Mouse (Mus musculus): Measurements from ENCODE around the gene Sf3a2. TPM values are rescaled to one million over a fixed set of nuclear protein-coding genes. Genes with fewer than 3 reads are reported as not detected.

Gene Sf3a2
- polyA plus RNA-seq, 1 experiment from 2014 or later: 31.3 TPM

- H3K4me1 ChIP-seq (replicated peaks): peaks cover 75% of the 10 kb centered on the region
- no peak overlapping the region for H3K27ac ChIP-seq (replicated peaks)
- no peak overlapping the region for H3K4me3 ChIP-seq (replicated peaks)
- H3K27me3 ChIP-seq: no peaks in the 10 kb centered on the region
- whole genome bisulfite sequencing (ENCODE audit: insufficient replicate concordance): 66% methylated on average over 7 of the region's 7 CpGs
- H3K36me3 ChIP-seq (replicated peaks): peaks cover 7% of the 10 kb centered on the region
- ATAC-seq (ENCODE audit: insufficient read depth): no peak
- no peaks in the 10 kb centered on the region for H3K9me3 ChIP-seq (replicated peaks)
- H3K9ac ChIP-seq: no peak overlapping the region
- no peak overlapping the region for H3K4me2 ChIP-seq
These were observed 39.3 kb upstream of the Sf3a2 start for GRCm38 (mm10) chr10:80758651-80759050.

GRCm38 (mm10) chr10:80760596-80761524 is 37.1 kb upstream of the Sf3a2 start:
- H3K27me3 ChIP-seq: no peaks in the 10 kb centered on the region
- ATAC-seq (ENCODE audit: insufficient read depth): no peak
- peaks cover 28% of the 10 kb centered on the region for H3K36me3 ChIP-seq (replicated peaks)
- no peak overlapping the region for H3K27ac ChIP-seq (replicated peaks)
- no peak overlapping the region for H3K9ac ChIP-seq
- H3K4me1 ChIP-seq (replicated peaks): peaks cover 79% of the 10 kb centered on the region
- H3K4me2 ChIP-seq: no peak overlapping the region
- WGBS (ENCODE audit: insufficient replicate concordance): 72% methylated on average over 4 of the region's 4 CpGs
- H3K9me3 ChIP-seq (replicated peaks): no peaks in the 10 kb centered on the region
- H3K4me3 ChIP-seq (replicated peaks): no peak overlapping the region

- no peak overlapping the region for H3K9ac ChIP-seq
- H3K36me3 ChIP-seq (replicated peaks): peaks cover 38% of the 10 kb centered on the region
- no peak for ATAC-seq (ENCODE audit: insufficient read depth)
- no peak overlapping the region for H3K4me3 ChIP-seq (replicated peaks)
- no peaks in the 10 kb centered on the region for H3K9me3 ChIP-seq (replicated peaks)
- H3K4me1 ChIP-seq (replicated peaks): peaks cover 74% of the 10 kb centered on the region
- 60% methylated on average over 3 of the region's 3 CpGs for WGBS (ENCODE audit: insufficient replicate concordance)
- H3K27me3 ChIP-seq: no peaks in the 10 kb centered on the region
- no peak overlapping the region for H3K4me2 ChIP-seq
- no peak overlapping the region for H3K27ac ChIP-seq (replicated peaks)
These were observed 36.2 kb upstream of the Sf3a2 start for GRCm38 (mm10) chr10:80761821-80762220.

GRCm38 (mm10) chr10:80763502-80763901 is 34.5 kb upstream of the Sf3a2 start:
- peaks cover 58% of the 10 kb centered on the region for H3K4me1 ChIP-seq (replicated peaks)
- no peak for ATAC-seq (ENCODE audit: insufficient read depth)
- no peaks in the 10 kb centered on the region for H3K9me3 ChIP-seq (replicated peaks)
- H3K4me2 ChIP-seq: no peak overlapping the region
- H3K27me3 ChIP-seq: no peaks in the 10 kb centered on the region
- H3K9ac ChIP-seq: no peak overlapping the region
- H3K36me3 ChIP-seq (replicated peaks): peaks cover 52% of the 10 kb centered on the region
- WGBS (ENCODE audit: insufficient replicate concordance): 62% methylated on average over 2 of the region's 2 CpGs
- no peak overlapping the region for H3K4me3 ChIP-seq (replicated peaks)
- H3K27ac ChIP-seq (replicated peaks): no peak overlapping the region

- Histone ChIP-seq H3K36me3 (replicated peaks) (peaks cover 66% of the 10 kb centered on the region), H3K4me3 (replicated peaks) (no peak overlapping the region), H3K27me3 (no peaks in the 10 kb centered on the region), H3K4me2 (no peak overlapping the region), H3K27ac (replicated peaks) (0 out of 2 replicates have a peak overlapping the region, but pooled peaks have one; percentile 29), H3K4me1 (replicated peaks) (peaks cover 42% of the 10 kb centered on the region), H3K9me3 (replicated peaks) (no peaks in the 10 kb centered on the region), H3K9ac (no peak overlapping the region)
- WGBS (ENCODE audit: insufficient replicate concordance): 89% methylated on average over 2 of the region's 2 CpGs
- ATAC-seq (ENCODE audit: insufficient read depth): no peak
These were observed 32.3 kb upstream of the Sf3a2 start for GRCm38 (mm10) chr10:80765746-80766145.

- Histone ChIP-seq H3K27me3 (no peaks in the 10 kb centered on the region), H3K9ac (no peak overlapping the region), H3K4me1 (replicated peaks) (peaks cover 37% of the 10 kb centered on the region), H3K9me3 (replicated peaks) (no peaks in the 10 kb centered on the region), H3K4me2 (no peak overlapping the region), H3K4me3 (replicated peaks) (no peak overlapping the region), H3K27ac (replicated peaks) (peak overlapping the region; percentile 29; the same call in 1 of the 2 replicates), H3K36me3 (replicated peaks) (peaks cover 71% of the 10 kb centered on the region)
- ATAC-seq (ENCODE audit: insufficient read depth): peak; percentile 50; the same call in 1 of the 2 replicates
- 82% methylated on average over 10 of the region's 10 CpGs for WGBS (ENCODE audit: insufficient replicate concordance)
These were observed 31.7 kb upstream of the Sf3a2 start for GRCm38 (mm10) chr10:80766161-80766815.

- Histone ChIP-seq H3K9ac (no peak overlapping the region), H3K36me3 (replicated peaks) (peaks cover 92% of the 10 kb centered on the region), H3K4me2 (no peak overlapping the region), H3K27me3 (no peaks in the 10 kb centered on the region), H3K9me3 (replicated peaks) (no peaks in the 10 kb centered on the region), H3K4me3 (replicated peaks) (no peak overlapping the region), H3K4me1 (replicated peaks) (peaks cover 31% of the 10 kb centered on the region), H3K27ac (replicated peaks) (no peak overlapping the region)
- ATAC-seq (ENCODE audit: insufficient read depth): no peak
- whole genome bisulfite sequencing (ENCODE audit: insufficient replicate concordance): 77% methylated on average over 6 of the region's 6 CpGs
These were observed 29.6 kb upstream of the Sf3a2 start for GRCm38 (mm10) chr10:80768365-80768764.

GRCm38 (mm10) chr10:80773816-80774215 is 24.2 kb upstream of the Sf3a2 start:
- no peak overlapping the region for H3K4me2 ChIP-seq
- H3K27ac ChIP-seq (replicated peaks): peak overlapping the region; percentile 60; the same call in 1 of the 2 replicates
- peaks cover 98% of the 10 kb centered on the region for H3K36me3 ChIP-seq (replicated peaks)
- no peaks in the 10 kb centered on the region for H3K9me3 ChIP-seq (replicated peaks)
- no peaks in the 10 kb centered on the region for H3K27me3 ChIP-seq
- no peak overlapping the region for H3K4me3 ChIP-seq (replicated peaks)
- ATAC-seq (ENCODE audit: insufficient read depth): no peak
- peaks cover 29% of the 10 kb centered on the region for H3K4me1 ChIP-seq (replicated peaks)
- WGBS (ENCODE audit: insufficient replicate concordance): 68% methylated on average over 5 of the region's 5 CpGs
- H3K9ac ChIP-seq: no peak overlapping the region

GRCm38 (mm10) chr10:80774549-80774948 is 23.4 kb upstream of the Sf3a2 start:
- H3K4me2 ChIP-seq: no peak overlapping the region
- 27% methylated on average over 2 of the region's 2 CpGs for WGBS (ENCODE audit: insufficient replicate concordance)
- peaks cover 100% of the 10 kb centered on the region for H3K36me3 ChIP-seq (replicated peaks)

GRCm38 (mm10) chr10:80774981-80775380 is 23.0 kb upstream of the Sf3a2 start:
- ATAC-seq (ENCODE audit: insufficient read depth): peak; percentile 22; the same call in 1 of the 2 replicates
- Histone ChIP-seq H3K27ac (replicated peaks) (no peak overlapping the region), H3K4me1 (replicated peaks) (peaks cover 29% of the 10 kb centered on the region), H3K4me3 (replicated peaks) (no peak overlapping the region), H3K27me3 (no peaks in the 10 kb centered on the region), H3K36me3 (replicated peaks) (peaks cover 100% of the 10 kb centered on the region), H3K9me3 (replicated peaks) (no peaks in the 10 kb centered on the region), H3K4me2 (no peak overlapping the region), H3K9ac (no peak overlapping the region)
- WGBS (ENCODE audit: insufficient replicate concordance): 72% methylated on average over 4 of the region's 4 CpGs

More at GRCm38 (mm10) chr10:80774549-80774948, 23.4 kb upstream of the Sf3a2 start:
- peak; percentile 79 for ATAC-seq (ENCODE audit: insufficient read depth)
- Histone ChIP-seq H3K9ac (peak overlapping the region; percentile 16; the same call in 1 of the 2 replicates), H3K27me3 (no peaks in the 10 kb centered on the region), H3K9me3 (replicated peaks) (no peaks in the 10 kb centered on the region), H3K27ac (replicated peaks) (peak overlapping the region; percentile 60; the same call in 1 of the 2 replicates), H3K4me1 (replicated peaks) (peaks cover 29% of the 10 kb centered on the region), H3K4me3 (replicated peaks) (no peak overlapping the region)

GRCm38 (mm10) chr10:80775731-80776130 is 22.3 kb upstream of the Sf3a2 start:
- Histone ChIP-seq H3K9me3 (replicated peaks) (no peaks in the 10 kb centered on the region), H3K27me3 (no peaks in the 10 kb centered on the region), H3K4me3 (replicated peaks) (no peak overlapping the region), H3K4me1 (replicated peaks) (peaks cover 22% of the 10 kb centered on the region), H3K27ac (replicated peaks) (no peak overlapping the region), H3K9ac (no peak overlapping the region), H3K36me3 (replicated peaks) (peaks cover 100% of the 10 kb centered on the region), H3K4me2 (no peak overlapping the region)
- ATAC-seq (ENCODE audit: insufficient read depth): no peak
- 87% methylated on average over 4 of the region's 4 CpGs for WGBS (ENCODE audit: insufficient replicate concordance)

All from liver, embryonic 15.5 days (tissue).